Mouse (Mus musculus) neural tube, embryonic 13.5 days (tissue): ENCODE data around the gene Kif26b. TPM values are rescaled to one million over a fixed set of nuclear protein-coding genes. Genes with fewer than 3 reads are reported as not detected.

Experiments
- ATAC-seq: fragments of 200-750 bp; cut with Nextera tagmentation; 2 replicates; pipeline ENCODE4 v1.8.0; 2017; ENCODE audit warnings: low read depth, mild to moderate bottlenecking, moderate TSS enrichment, moderate library complexity
- H3K27ac ChIP-seq: fragments of 300-500 bp; sonication (generic); replicated peaks from 2 replicates; pipeline ENCODE4 v1.5.1; 2015; ENCODE audit warnings: moderate library complexity, mild to moderate bottlenecking, inconsistent platforms
- H3K27me3 ChIP-seq: fragments of 300-500 bp; sonication (generic); 2 replicates; pipeline ENCODE4 v1.6.1; 2015; ENCODE audit warnings: mild to moderate bottlenecking, inconsistent platforms
- H3K36me3 ChIP-seq: fragments of 300-500 bp; sonication (generic); 2 replicates; pipeline ENCODE4 v1.6.1; 2015; ENCODE audit warnings: mild to moderate bottlenecking, inconsistent platforms
- H3K4me1 ChIP-seq: fragments of 300-500 bp; sonication (generic); replicated peaks from 2 replicates; pipeline ENCODE4 v1.6.1; 2015; ENCODE audit warnings: inconsistent platforms
- H3K4me2 ChIP-seq: fragments of 300-500 bp; sonication (generic); 2 replicates; pipeline ENCODE4 v1.6.1; 2015; ENCODE audit warnings: inconsistent platforms, mild to moderate bottlenecking, moderate library complexity
- H3K4me3 ChIP-seq: fragments of 300-500 bp; sonication (generic); 2 replicates; pipeline ENCODE4 v1.5.1; 2015; ENCODE audit warnings: mild to moderate bottlenecking, inconsistent platforms
- H3K9ac ChIP-seq: fragments of 300-500 bp; sonication (generic); 2 replicates; pipeline ENCODE4 v1.6.1; 2015; ENCODE audit warnings: moderate library complexity, mild to moderate bottlenecking, inconsistent platforms
- H3K9me3 ChIP-seq: fragments of 300-500 bp; sonication (generic); 2 replicates; pipeline ENCODE4 v1.6.1; 2016; ENCODE audit warnings: inconsistent platforms
- WGBS: fragments of 180-500 bp; shearing (Covaris S2); methylation state at CpG from one replicate; pipeline ENCODE4 v1.1.7; 2015; 5-methylcytosine and 5-hydroxymethylcytosine counted together
- polyA plus RNA-seq: library from polyadenylated mRNA; unstranded; fragments of >200 nt; fragmentation: Nextera tagmentation; extraction: Ambion mirVana; gene quantifications from 2 replicates; pipeline ENCODE4 v1.2.1, GENCODE M21; 2015

The Kif26b gene
- polyA plus RNA-seq, 1 experiment from 2014 or later, result 10.5 TPM

GRCm38 (mm10) chr1:178844839-178845238, 315.9 kb downstream of the Kif26b start:
- ATAC-seq, result no peak
- no peak overlapping the region for H3K4me2 ChIP-seq
- WGBS, result 83% methylated on average over 6 of the region's 6 CpGs

GRCm38 (mm10) chr1:178847569-178847968, 318.6 kb downstream of the Kif26b start:
- Histone ChIP-seq H3K4me3 (no peak overlapping the region), H3K9ac (no peak overlapping the region), H3K27ac (no peak overlapping the region), H3K27me3 (no peaks in the 10 kb centered on the region), H3K4me2 (no peak overlapping the region), H3K36me3 (no peaks in the 10 kb centered on the region), H3K9me3 (no peaks in the 10 kb centered on the region), H3K4me1 (peaks cover 16% of the 10 kb centered on the region)
- 73% methylated on average over 5 of the region's 5 CpGs for WGBS
- no peak for ATAC-seq

More at GRCm38 (mm10) chr1:178844839-178845238, 315.9 kb downstream of the Kif26b start:
- Histone ChIP-seq H3K27ac (no peak overlapping the region), H3K9ac (no peak overlapping the region), H3K4me3 (no peak overlapping the region), H3K4me1 (peaks cover 16% of the 10 kb centered on the region), H3K9me3 (no peaks in the 10 kb centered on the region), H3K36me3 (no peaks in the 10 kb centered on the region), H3K27me3 (no peaks in the 10 kb centered on the region)

- Histone ChIP-seq H3K36me3 (no peaks in the 10 kb centered on the region), H3K9ac (no peak overlapping the region), H3K27me3 (no peaks in the 10 kb centered on the region), H3K4me1 (peaks cover 16% of the 10 kb centered on the region), H3K4me3 (no peak overlapping the region), H3K27ac (0 out of 2 replicates have a peak overlapping the region, but pooled peaks have one; percentile 23), H3K9me3 (no peaks in the 10 kb centered on the region), H3K4me2 (no peak overlapping the region)
- ATAC-seq, result no peak
- WGBS, result 69% methylated on average over 5 of the region's 5 CpGs
Measured at GRCm38 (mm10) chr1:178848380-178849106, 319.6 kb downstream of the Kif26b start.

GRCm38 (mm10) chr1:178850569-178850968, 321.6 kb downstream of the Kif26b start:
- no peak overlapping the region for H3K4me2 ChIP-seq
- H3K27me3 ChIP-seq, result no peaks in the 10 kb centered on the region
- H3K27ac ChIP-seq, result no peak overlapping the region
- no peak for ATAC-seq
- H3K36me3 ChIP-seq, result no peaks in the 10 kb centered on the region
- no peak overlapping the region for H3K9ac ChIP-seq
- H3K4me3 ChIP-seq, result no peak overlapping the region
- H3K9me3 ChIP-seq, result no peaks in the 10 kb centered on the region
- 50% methylated on average over 1 of the region's 1 CpGs for WGBS
- H3K4me1 ChIP-seq, result peaks cover 19% of the 10 kb centered on the region

- H3K9me3 ChIP-seq, result no peaks in the 10 kb centered on the region
- no peaks in the 10 kb centered on the region for H3K27me3 ChIP-seq
- H3K9ac ChIP-seq, result no peak overlapping the region
- H3K27ac ChIP-seq, result no peak overlapping the region
- no peak for ATAC-seq
- H3K4me1 ChIP-seq, result peaks cover 21% of the 10 kb centered on the region; the same call in 1 of the 2 replicates
- 91% methylated on average over 4 of the region's 4 CpGs for WGBS
- no peak overlapping the region for H3K4me3 ChIP-seq
- no peaks in the 10 kb centered on the region for H3K36me3 ChIP-seq
- no peak overlapping the region for H3K4me2 ChIP-seq
Measured at GRCm38 (mm10) chr1:178854936-178855335, 326.0 kb downstream of the Kif26b start.

GRCm38 (mm10) chr1:178855974-178856373, 327.0 kb downstream of the Kif26b start:
- H3K9ac ChIP-seq, result no peak overlapping the region
- no peak overlapping the region for H3K4me2 ChIP-seq
- H3K4me1 ChIP-seq, result peaks cover 29% of the 10 kb centered on the region
- H3K36me3 ChIP-seq, result no peaks in the 10 kb centered on the region
- no peaks in the 10 kb centered on the region for H3K9me3 ChIP-seq
- peak overlapping the region; percentile 68 for H3K27ac ChIP-seq
- no peak overlapping the region for H3K4me3 ChIP-seq
- peak; percentile 56; the same call in 1 of the 2 replicates for ATAC-seq
- WGBS, result 35% methylated on average over 6 of the region's 6 CpGs
- no peaks in the 10 kb centered on the region for H3K27me3 ChIP-seq

GRCm38 (mm10) chr1:178860671-178861391, 331.9 kb downstream of the Kif26b start:
- H3K27ac ChIP-seq, result no peak overlapping the region
- no peaks in the 10 kb centered on the region for H3K36me3 ChIP-seq
- no peaks in the 10 kb centered on the region for H3K9me3 ChIP-seq
- no peak overlapping the region for H3K4me3 ChIP-seq
- H3K4me2 ChIP-seq, result no peak overlapping the region
- no peak overlapping the region for H3K9ac ChIP-seq
- WGBS, result 39% methylated on average over 8 of the region's 8 CpGs
- peaks cover 35% of the 10 kb centered on the region for H3K4me1 ChIP-seq
- no peaks in the 10 kb centered on the region for H3K27me3 ChIP-seq
- ATAC-seq, result no peak

GRCm38 (mm10) chr1:178861392-178861762, 332.5 kb downstream of the Kif26b start:
- H3K27me3 ChIP-seq, result no peaks in the 10 kb centered on the region
- H3K27ac ChIP-seq, result 0 out of 2 replicates have a peak overlapping the region, but pooled peaks have one; percentile 40
- no peak overlapping the region for H3K4me3 ChIP-seq
- no peak for ATAC-seq
- H3K4me1 ChIP-seq, result peaks cover 30% of the 10 kb centered on the region
- H3K9ac ChIP-seq, result no peak overlapping the region
- no peaks in the 10 kb centered on the region for H3K9me3 ChIP-seq
- H3K4me2 ChIP-seq, result no peak overlapping the region
- no peaks in the 10 kb centered on the region for H3K36me3 ChIP-seq
- 83% methylated on average over 8 of the region's 8 CpGs for WGBS

GRCm38 (mm10) chr1:178863756-178864155, 334.8 kb downstream of the Kif26b start:
- H3K36me3 ChIP-seq, result no peaks in the 10 kb centered on the region
- H3K9ac ChIP-seq, result no peak overlapping the region
- no peak for ATAC-seq
- no peak overlapping the region for H3K4me3 ChIP-seq
- H3K27me3 ChIP-seq, result no peaks in the 10 kb centered on the region
- no peaks in the 10 kb centered on the region for H3K9me3 ChIP-seq
- 88% methylated on average over 6 of the region's 6 CpGs for WGBS
- peaks cover 20% of the 10 kb centered on the region for H3K4me1 ChIP-seq
- no peak overlapping the region for H3K4me2 ChIP-seq
- peak overlapping the region; percentile 52; the same call in 1 of the 2 replicates for H3K27ac ChIP-seq

GRCm38 (mm10) chr1:178864297-178864696, 335.4 kb downstream of the Kif26b start:
- peaks cover 20% of the 10 kb centered on the region for H3K4me1 ChIP-seq
- H3K36me3 ChIP-seq, result 0 out of 2 replicates have a peak, but pooled peaks cover 3% of the 10 kb centered on the region
- 44% methylated on average over 4 of the region's 4 CpGs for WGBS
- H3K9me3 ChIP-seq, result no peaks in the 10 kb centered on the region
- H3K27me3 ChIP-seq, result no peaks in the 10 kb centered on the region
- no peak overlapping the region for H3K9ac ChIP-seq
- H3K4me3 ChIP-seq, result no peak overlapping the region
- no peak overlapping the region for H3K4me2 ChIP-seq
- H3K27ac ChIP-seq, result no peak overlapping the region; the same call in 1 of the 2 replicates
- peak; percentile 52; the same call in 1 of the 2 replicates for ATAC-seq

GRCm38 (mm10) chr1:178866757-178867156, 337.8 kb downstream of the Kif26b start:
- peaks cover 34% of the 10 kb centered on the region for H3K4me1 ChIP-seq
- H3K9ac ChIP-seq, result no peak overlapping the region
- no peak for ATAC-seq
- no peaks in the 10 kb centered on the region for H3K9me3 ChIP-seq
- no peak overlapping the region for H3K4me2 ChIP-seq
- H3K27me3 ChIP-seq, result no peaks in the 10 kb centered on the region
- 0 out of 2 replicates have a peak, but pooled peaks cover 3% of the 10 kb centered on the region for H3K36me3 ChIP-seq
- 83% methylated on average over 4 of the region's 4 CpGs for WGBS
- H3K4me3 ChIP-seq, result no peak overlapping the region
- no peak overlapping the region for H3K27ac ChIP-seq

GRCm38 (mm10) chr1:178871055-178871454, 342.1 kb downstream of the Kif26b start:
- Histone ChIP-seq H3K4me3 (no peak overlapping the region), H3K27me3 (no peaks in the 10 kb centered on the region), H3K4me2 (no peak overlapping the region), H3K27ac (peak overlapping the region; percentile 49; the same call in 1 of the 2 replicates), H3K9me3 (no peaks in the 10 kb centered on the region), H3K36me3 (peaks cover 18% of the 10 kb centered on the region; the same call in 1 of the 2 replicates), H3K9ac (no peak overlapping the region), H3K4me1 (peaks cover 25% of the 10 kb centered on the region)
- ATAC-seq, result no peak
- 18% methylated on average over 3 of the region's 3 CpGs for WGBS
